Mouse (Mus musculus): ENCODE data around the gene Ociad1. TPM values are rescaled to one million over a fixed set of nuclear protein-coding genes. Genes with fewer than 3 reads are reported as not detected.
"Not testable (repeated sequence)": the region's sequence is repeated elsewhere in the genome, so short reads cannot be mapped to it uniquely, and the experiment has no call there.

Ociad1 gene
- polyA plus RNA-seq, 1 experiment from 2014 or later, result 132 TPM

DNA sequence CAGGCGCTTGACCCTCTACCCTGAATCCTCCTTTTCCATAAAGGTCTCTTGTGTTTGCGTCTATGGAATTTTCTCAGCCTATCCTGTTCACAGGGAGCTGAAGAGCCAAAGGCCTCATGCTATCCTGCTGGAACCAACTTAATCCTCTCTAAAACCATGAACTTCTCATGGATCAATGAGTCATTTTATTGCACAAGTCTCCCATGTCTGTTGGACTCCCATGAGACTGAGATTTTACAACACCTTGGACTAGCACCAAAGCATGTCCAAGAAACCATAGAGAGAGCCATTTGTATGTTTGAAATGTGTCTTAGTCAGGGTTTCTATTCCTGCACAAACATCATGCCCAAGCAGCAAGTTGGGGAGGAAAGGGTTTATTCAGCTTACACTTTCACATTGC, 22.1 kb downstream of the Ociad1 start:
- H3K9me3 ChIP-seq (ENCODE audit: control insufficient read depth, low read length), result no peaks in the 10 kb centered on the region

DNA sequence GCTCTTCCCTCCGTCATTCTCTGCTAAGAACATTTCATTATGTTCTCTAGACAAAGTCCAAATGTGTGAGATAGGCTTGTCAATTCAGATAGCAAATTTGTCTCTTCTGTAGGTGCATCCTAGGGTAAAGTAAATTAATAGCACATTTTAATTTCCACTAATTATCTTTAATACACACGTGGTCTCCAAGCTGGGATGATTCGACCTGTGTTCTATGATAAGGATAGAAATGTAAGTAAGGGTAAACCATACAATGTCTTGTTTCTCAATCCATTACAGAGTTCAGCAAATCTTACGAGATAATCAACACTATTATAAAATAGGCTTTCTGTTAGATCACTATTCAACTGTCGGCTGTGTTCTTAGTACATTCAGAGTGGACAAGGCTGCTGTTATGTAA, 26.7 kb downstream of the Ociad1 start:
- H3K36me3 ChIP-seq (ENCODE audit: control insufficient read depth, insufficient read depth, low read length), result peaks cover 19% of the 10 kb centered on the region
- H3K27me3 ChIP-seq (ENCODE audit: control insufficient read depth, insufficient read depth, low read length), result no peaks in the 10 kb centered on the region
- no peak overlapping the region for H3K4me3 ChIP-seq (ENCODE audit: low read length)
- H3K9me3 ChIP-seq (ENCODE audit: control insufficient read depth, low read length), result no peaks in the 10 kb centered on the region
- 90% methylated on average over 5 of the region's 5 CpGs for WGBS
- no peak overlapping the region for H3K27ac ChIP-seq (ENCODE audit: low read depth, low read length)
- H3K9ac ChIP-seq (ENCODE audit: low read depth, low read length), result no peak overlapping the region
- no peak for ATAC-seq (ENCODE audit: low FRiP score, low TSS enrichment)
- no peak overlapping the region for H3K4me2 ChIP-seq (replicated peaks; ENCODE audit: low read depth, low read length)
- no peaks in the 10 kb centered on the region for H3K4me1 ChIP-seq (ENCODE audit: control insufficient read depth, insufficient read depth, low read length)

More for the DNA sequence above, 22.1 kb downstream of the Ociad1 start:
- no peak overlapping the region for H3K4me2 ChIP-seq (replicated peaks; ENCODE audit: low read depth, low read length)
- H3K9ac ChIP-seq (ENCODE audit: low read depth, low read length), result no peak overlapping the region
- no peak overlapping the region for H3K27ac ChIP-seq (ENCODE audit: low read depth, low read length)
- H3K4me3 ChIP-seq (ENCODE audit: low read length), result no peak overlapping the region
- H3K36me3 ChIP-seq (ENCODE audit: control insufficient read depth, insufficient read depth, low read length), result peaks cover 60% of the 10 kb centered on the region
- no peaks in the 10 kb centered on the region for H3K4me1 ChIP-seq (ENCODE audit: control insufficient read depth, insufficient read depth, low read length)
- 95% methylated on average over 2 of the region's 2 CpGs for WGBS
- H3K27me3 ChIP-seq (ENCODE audit: control insufficient read depth, insufficient read depth, low read length), result no peaks in the 10 kb centered on the region
- no peak for ATAC-seq (ENCODE audit: low FRiP score, low TSS enrichment)

DNA sequence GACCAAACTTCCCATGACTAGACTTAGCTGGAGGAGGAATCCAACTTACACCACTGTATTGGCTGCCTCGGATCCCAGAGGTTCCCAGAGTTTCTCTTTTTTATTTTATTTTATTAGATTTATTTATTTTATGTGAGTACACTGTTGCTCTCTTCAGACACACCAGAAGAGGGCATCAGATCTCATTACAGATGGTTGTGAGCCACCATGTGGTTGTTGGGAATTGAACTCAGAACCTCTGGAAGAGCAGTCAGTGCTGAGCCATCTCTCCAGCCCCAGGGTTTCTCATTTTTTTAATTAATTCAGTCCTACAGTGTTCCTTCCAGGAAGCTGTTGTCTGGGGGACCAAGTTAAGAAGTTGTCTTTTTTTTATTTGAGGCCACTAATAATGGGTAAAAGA, 30.1 kb downstream of the Ociad1 start:
- not testable (repeated sequence) for H3K9ac ChIP-seq (ENCODE audit: low read depth, low read length); H3K4me1 ChIP-seq (ENCODE audit: control insufficient read depth, insufficient read depth, low read length); ATAC-seq (ENCODE audit: low FRiP score, low TSS enrichment); H3K27me3 ChIP-seq (ENCODE audit: control insufficient read depth, insufficient read depth, low read length); H3K27ac ChIP-seq (ENCODE audit: low read depth, low read length); H3K9me3 ChIP-seq (ENCODE audit: control insufficient read depth, low read length); H3K36me3 ChIP-seq (ENCODE audit: control insufficient read depth, insufficient read depth, low read length); H3K4me2 ChIP-seq (replicated peaks; ENCODE audit: low read depth, low read length); H3K4me3 ChIP-seq (ENCODE audit: low read length)
- 89% methylated on average over 1 of the region's 1 CpGs for WGBS

DNA sequence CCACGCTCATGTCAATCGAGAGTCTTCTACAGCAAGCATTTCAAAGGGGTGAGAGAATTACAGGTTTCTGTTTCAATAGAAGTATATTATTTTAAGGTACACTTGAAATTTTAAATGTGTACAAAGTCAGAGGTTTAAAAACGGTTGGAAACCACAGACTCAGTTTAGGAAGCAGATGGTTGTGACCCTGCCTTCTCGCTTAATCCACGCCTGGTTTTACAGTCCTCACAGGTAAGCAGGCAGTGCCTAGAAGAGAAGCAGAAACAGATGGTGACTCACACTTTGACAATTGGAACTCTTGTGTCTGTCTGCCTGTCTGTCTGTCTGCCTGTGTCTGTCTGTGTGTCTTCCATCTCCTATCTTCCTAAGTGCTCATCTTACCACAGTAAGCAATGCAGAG, 31.0 kb downstream of the Ociad1 start:
- H3K36me3 ChIP-seq (ENCODE audit: control insufficient read depth, insufficient read depth, low read length), result no peaks in the 10 kb centered on the region

DNA sequence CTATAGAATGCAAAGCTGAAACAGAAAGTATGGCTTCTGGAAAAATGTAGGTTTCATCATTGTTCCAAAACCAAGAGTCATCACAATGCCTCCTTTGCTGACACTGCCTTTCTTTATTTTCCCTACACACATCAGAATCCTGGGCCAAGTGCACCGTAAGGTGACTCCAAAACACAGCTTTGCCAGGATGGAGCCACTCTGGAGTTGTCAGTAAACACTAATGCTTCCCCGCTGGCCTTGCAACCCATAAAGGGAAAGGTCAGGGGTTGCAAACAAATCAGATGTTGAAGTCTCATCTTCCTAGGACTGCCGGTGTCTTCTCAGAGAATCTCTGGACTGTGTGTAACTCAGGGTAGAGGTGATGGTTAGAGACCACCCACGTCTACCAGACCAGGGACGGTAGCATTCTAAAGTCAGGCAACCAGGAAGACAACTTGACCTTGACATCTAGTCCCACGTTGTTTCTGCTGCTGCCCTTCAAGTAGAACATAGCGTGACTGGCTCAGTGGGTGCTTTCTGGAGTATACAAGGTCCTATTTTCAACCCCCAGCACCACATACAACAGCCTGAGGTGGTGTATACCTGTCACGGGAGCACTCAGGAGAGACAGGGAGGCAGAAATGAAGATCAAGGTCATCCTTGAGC, 32.1 kb downstream of the Ociad1 start:
- ATAC-seq (ENCODE audit: low FRiP score, low TSS enrichment), result no peak
- H3K4me3 ChIP-seq (ENCODE audit: low read length), result no peak overlapping the region

More for the DNA sequence above, 31.0 kb downstream of the Ociad1 start:
- Histone ChIP-seq H3K4me3 (ENCODE audit: low read length) (no peak overlapping the region), H3K4me2 (replicated peaks; ENCODE audit: low read depth, low read length) (no peak overlapping the region), H3K27ac (ENCODE audit: low read depth, low read length) (no peak overlapping the region), H3K4me1 (ENCODE audit: control insufficient read depth, insufficient read depth, low read length) (no peaks in the 10 kb centered on the region), H3K27me3 (ENCODE audit: control insufficient read depth, insufficient read depth, low read length) (no peaks in the 10 kb centered on the region), H3K9me3 (ENCODE audit: control insufficient read depth, low read length) (no peaks in the 10 kb centered on the region), H3K9ac (ENCODE audit: low read depth, low read length) (no peak overlapping the region)
- ATAC-seq (ENCODE audit: low FRiP score, low TSS enrichment), result no peak
- WGBS, result 78% methylated on average over 5 of the region's 5 CpGs

DNA sequence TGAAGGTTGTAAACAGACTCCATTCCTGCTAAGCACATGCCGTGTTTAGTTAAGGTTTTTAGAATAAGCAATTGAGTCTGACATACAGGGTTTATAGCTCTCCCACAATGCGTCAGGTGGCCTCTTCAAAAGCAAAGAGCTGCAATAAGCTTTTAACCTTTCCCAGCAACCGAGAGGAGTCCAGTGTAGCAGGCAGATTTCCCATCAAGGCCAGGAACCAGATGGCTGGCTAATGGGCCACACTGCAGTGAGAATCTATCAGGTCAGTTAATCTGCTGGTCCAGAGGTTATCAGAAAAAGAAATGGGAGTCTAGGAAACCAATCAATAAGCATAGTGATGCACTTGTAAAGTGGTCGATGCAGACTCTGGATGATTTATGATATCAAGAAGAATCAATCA, 38.4 kb downstream of the Ociad1 start:
- H3K36me3 ChIP-seq (ENCODE audit: control insufficient read depth, insufficient read depth, low read length), result no peaks in the 10 kb centered on the region
- H3K4me3 ChIP-seq (ENCODE audit: low read length), result no peak overlapping the region
- H3K9ac ChIP-seq (ENCODE audit: low read depth, low read length), result no peak overlapping the region
- WGBS, result 18% methylated on average over 4 of the region's 4 CpGs
- no peaks in the 10 kb centered on the region for H3K9me3 ChIP-seq (ENCODE audit: control insufficient read depth, low read length)
- no peak overlapping the region for H3K27ac ChIP-seq (ENCODE audit: low read depth, low read length)
- H3K4me1 ChIP-seq (ENCODE audit: control insufficient read depth, insufficient read depth, low read length), result no peaks in the 10 kb centered on the region
- ATAC-seq (ENCODE audit: low FRiP score, low TSS enrichment), result no peak
- no peak overlapping the region for H3K4me2 ChIP-seq (replicated peaks; ENCODE audit: low read depth, low read length)
- no peaks in the 10 kb centered on the region for H3K27me3 ChIP-seq (ENCODE audit: control insufficient read depth, insufficient read depth, low read length)

More for the DNA sequence above, 32.1 kb downstream of the Ociad1 start:
- Histone ChIP-seq H3K4me2 (replicated peaks; ENCODE audit: low read depth, low read length) (no peak overlapping the region), H3K36me3 (ENCODE audit: control insufficient read depth, insufficient read depth, low read length) (no peaks in the 10 kb centered on the region), H3K9ac (ENCODE audit: low read depth, low read length) (no peak overlapping the region), H3K9me3 (ENCODE audit: control insufficient read depth, low read length) (no peaks in the 10 kb centered on the region), H3K27ac (ENCODE audit: low read depth, low read length) (no peak overlapping the region), H3K27me3 (ENCODE audit: control insufficient read depth, insufficient read depth, low read length) (no peaks in the 10 kb centered on the region), H3K4me1 (ENCODE audit: control insufficient read depth, insufficient read depth, low read length) (no peaks in the 10 kb centered on the region)
- 53% methylated on average over 8 of the region's 8 CpGs for WGBS

DNA sequence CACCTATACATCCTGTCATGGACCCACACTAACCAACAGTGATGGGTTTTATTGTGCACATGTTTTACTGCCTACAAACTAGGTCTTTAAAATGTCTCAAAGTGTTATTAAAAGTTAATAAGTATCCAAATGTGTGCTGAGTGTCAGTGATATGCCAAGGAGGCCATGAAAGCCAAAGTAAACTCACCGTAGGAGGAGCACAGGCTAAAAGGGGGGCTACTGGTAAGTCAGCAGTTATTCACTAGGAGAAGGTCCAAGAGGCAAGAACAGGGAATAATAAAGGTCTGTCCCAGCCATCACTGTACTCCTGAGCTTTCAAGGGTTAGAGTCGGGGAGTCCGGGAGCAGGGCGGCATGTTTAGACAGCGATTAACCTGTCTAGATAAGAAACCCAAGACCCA, 43.9 kb downstream of the Ociad1 start:
- H3K4me3 ChIP-seq (ENCODE audit: low read length), result no peak overlapping the region
- ATAC-seq (ENCODE audit: low FRiP score, low TSS enrichment), result no peak
- 35% methylated on average over 5 of the region's 5 CpGs for WGBS
- H3K36me3 ChIP-seq (ENCODE audit: control insufficient read depth, insufficient read depth, low read length), result no peaks in the 10 kb centered on the region
- H3K27ac ChIP-seq (ENCODE audit: low read depth, low read length), result no peak overlapping the region
- H3K9ac ChIP-seq (ENCODE audit: low read depth, low read length), result no peak overlapping the region
- H3K9me3 ChIP-seq (ENCODE audit: control insufficient read depth, low read length), result no peaks in the 10 kb centered on the region
- 0 out of 2 replicates have a peak, but pooled peaks cover 4% of the 10 kb centered on the region for H3K4me1 ChIP-seq (ENCODE audit: control insufficient read depth, insufficient read depth, low read length)
- 0 out of 2 replicates have a peak, but pooled peaks cover 2% of the 10 kb centered on the region for H3K27me3 ChIP-seq (ENCODE audit: control insufficient read depth, insufficient read depth, low read length)
- H3K4me2 ChIP-seq (replicated peaks; ENCODE audit: low read depth, low read length), result no peak overlapping the region

DNA sequence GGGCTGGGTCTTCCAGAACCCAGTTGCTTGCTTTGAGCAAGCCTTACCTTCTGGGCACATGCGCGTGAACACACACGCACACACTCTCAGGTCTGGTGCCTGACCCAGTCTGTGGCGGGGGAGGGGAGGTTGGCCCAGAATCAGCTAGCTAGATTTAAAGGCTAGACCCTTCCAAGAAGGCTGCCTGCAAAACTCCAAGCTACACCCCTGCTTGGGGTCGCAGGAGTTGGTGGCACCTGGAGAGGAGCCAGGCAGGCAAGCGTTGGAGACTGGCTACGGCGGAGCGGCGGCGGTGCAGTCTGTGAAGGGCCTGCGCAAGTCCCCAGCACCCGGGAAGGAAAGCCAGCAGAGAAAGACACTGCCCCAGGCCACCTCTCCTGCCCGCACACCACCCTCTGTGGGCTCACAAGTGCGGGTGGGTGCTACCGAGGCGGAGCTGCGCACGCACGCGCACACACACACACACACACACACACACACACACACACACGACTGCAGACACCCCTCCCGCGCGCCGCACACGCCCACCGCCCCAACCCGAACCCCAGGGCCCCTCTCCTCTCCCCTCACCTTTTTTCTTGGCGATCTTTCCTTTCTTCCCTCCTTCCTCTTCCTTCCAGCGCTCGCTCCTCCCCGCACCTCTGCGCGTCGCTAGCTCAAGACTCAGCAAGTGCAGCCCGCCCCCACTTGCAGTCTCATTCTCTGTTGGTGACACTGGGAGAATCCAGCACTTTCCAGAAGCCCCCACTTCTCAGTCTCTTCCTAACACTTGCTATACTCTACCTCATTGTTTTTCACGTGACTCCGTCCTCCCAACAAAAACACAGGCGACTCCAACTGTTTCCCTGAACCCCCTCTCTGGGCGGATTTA, 45.6 kb downstream of the Ociad1 start:
- no peak overlapping the region; the same call in 1 of the 2 replicates for H3K27ac ChIP-seq (ENCODE audit: low read depth, low read length)
- 4% methylated on average over 39 of the region's 41 CpGs for WGBS

DNA sequence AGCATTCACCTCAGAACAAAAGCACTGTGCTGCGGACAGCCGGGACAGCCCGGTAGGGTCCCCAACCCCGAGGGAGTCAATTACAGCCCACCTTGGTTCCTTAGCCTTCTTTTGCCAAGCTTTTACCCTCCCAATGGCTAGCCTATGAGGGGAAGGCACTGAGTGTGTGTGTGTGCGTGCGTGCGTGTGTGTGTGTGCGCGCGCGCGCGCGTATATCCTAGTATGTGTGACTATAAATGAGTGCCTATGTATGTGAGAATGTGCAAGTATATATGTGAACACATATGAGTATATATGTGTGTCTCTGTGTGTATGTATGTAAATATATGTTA, 46.2 kb downstream of the Ociad1 start:
- peaks cover 2% of the 10 kb centered on the region; the same call in 1 of the 2 replicates for H3K27me3 ChIP-seq (ENCODE audit: control insufficient read depth, insufficient read depth, low read length)
- H3K4me3 ChIP-seq (ENCODE audit: low read length), result peak overlapping the region; percentile 61
- no peak overlapping the region; the same call in 1 of the 2 replicates for H3K27ac ChIP-seq (ENCODE audit: low read depth, low read length)
- H3K4me1 ChIP-seq (ENCODE audit: control insufficient read depth, insufficient read depth, low read length), result 0 out of 2 replicates have a peak, but pooled peaks cover 4% of the 10 kb centered on the region
- 50% methylated on average over 14 of the region's 14 CpGs for WGBS
- H3K36me3 ChIP-seq (ENCODE audit: control insufficient read depth, insufficient read depth, low read length), result no peaks in the 10 kb centered on the region
- H3K9me3 ChIP-seq (ENCODE audit: control insufficient read depth, low read length), result no peaks in the 10 kb centered on the region
- H3K4me2 ChIP-seq (replicated peaks; ENCODE audit: low read depth, low read length), result peak overlapping the region; percentile 89
- ATAC-seq (ENCODE audit: low FRiP score, low TSS enrichment), result 0 out of 2 replicates have a peak, but pooled peaks have one; percentile 36
- H3K9ac ChIP-seq (ENCODE audit: low read depth, low read length), result peak overlapping the region; percentile 66

More for the DNA sequence above, 45.6 kb downstream of the Ociad1 start:
- Histone ChIP-seq H3K4me1 (ENCODE audit: control insufficient read depth, insufficient read depth, low read length) (0 out of 2 replicates have a peak, but pooled peaks cover 4% of the 10 kb centered on the region), H3K4me2 (replicated peaks; ENCODE audit: low read depth, low read length) (peak overlapping the region; percentile 89), H3K27me3 (ENCODE audit: control insufficient read depth, insufficient read depth, low read length) (peaks cover 2% of the 10 kb centered on the region; the same call in 1 of the 2 replicates), H3K36me3 (ENCODE audit: control insufficient read depth, insufficient read depth, low read length) (no peaks in the 10 kb centered on the region), H3K9ac (ENCODE audit: low read depth, low read length) (peak overlapping the region; percentile 66), H3K9me3 (ENCODE audit: control insufficient read depth, low read length) (no peaks in the 10 kb centered on the region), H3K4me3 (ENCODE audit: low read length) (peak overlapping the region; percentile 61)
- ATAC-seq (ENCODE audit: low FRiP score, low TSS enrichment), result peak; percentile 66; the same call in 1 of the 2 replicates

Data from kidney, embryonic 14.5 days (tissue).